9 mouse cellular contexts compared by ENCODE assay signal in the genomic region with DNA sequence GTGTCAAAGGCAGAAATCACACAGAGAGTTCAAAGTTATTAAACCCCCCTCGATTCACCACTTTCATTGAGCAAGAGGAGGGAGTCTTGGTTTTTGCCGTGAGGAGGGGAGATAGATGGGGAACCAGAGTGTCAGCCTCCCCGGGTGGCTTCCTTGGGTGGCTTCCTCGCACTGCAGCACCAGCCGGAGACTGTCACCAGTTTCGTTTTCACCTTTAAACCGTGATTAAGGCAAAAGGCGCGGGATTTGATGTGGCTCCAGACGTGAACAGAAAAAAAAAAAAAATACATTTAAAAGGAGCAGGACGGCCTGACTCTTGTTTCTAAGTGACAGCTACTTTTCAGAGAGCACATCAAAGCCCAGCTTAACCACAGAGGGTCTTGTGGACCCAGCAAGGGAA. TPM values are rescaled to one million over a fixed set of nuclear protein-coding genes. Genes with fewer than 3 reads are reported as not detected.
A peak's percentile ranks its signal among the peaks of the same experiment; 100 is the strongest.
DNase-seq lines count a peak whose midpoint lies in the region; ATAC-seq and TF ChIP-seq lines count a peak whose summit lies in the region.
"Had no signal": no experiment of that assay in that cellular context is flagged by ENCODE, and none has a peak within 500 bp of the region (broad histone marks: within the 10 kb centered on the region; RNA-seq: fewer than 3 reads in every experiment).

No protein-coding gene starts in this region.

- no peaks in the 10 kb centered on the region for H3K27me3 ChIP-seq in embryonic facial prominence, embryonic 15.5 days
- no peaks in the 10 kb centered on the region for H3K27me3 ChIP-seq in neural tube, embryonic 14.5 days (ENCODE audit: control insufficient read depth, insufficient read depth, low read length)

- H3K27ac ChIP-seq in gastrocnemius, adult 2 months = peak overlapping the region; percentile 82
- peak overlapping the region; percentile 63 for H3K27ac ChIP-seq in embryonic facial prominence, embryonic 15.5 days (replicated peaks)
- H3K27ac ChIP-seq in neural tube, embryonic 14.5 days (ENCODE audit: low read depth, low read length) = no peak overlapping the region

- 0 out of 2 replicates have a peak overlapping the region, but pooled peaks have one; percentile 21 for H3K9ac ChIP-seq in embryonic facial prominence, embryonic 15.5 days
- no peak overlapping the region for H3K9ac ChIP-seq in neural tube, embryonic 14.5 days (replicated peaks; ENCODE audit: low read depth, low read length)

- no peaks in the 10 kb centered on the region for H3K9me3 ChIP-seq in embryonic facial prominence, embryonic 15.5 days (replicated peaks)
- H3K9me3 ChIP-seq in neural tube, embryonic 14.5 days (ENCODE audit: control insufficient read depth, low read length) = no peaks in the 10 kb centered on the region
- H3K9me3 ChIP-seq: G1E had no signal

- H3K4me3 ChIP-seq in gastrocnemius, adult 2 months = peak overlapping the region; percentile 71
- peak overlapping the region; percentile 38 for H3K4me3 ChIP-seq in embryonic facial prominence, embryonic 15.5 days (replicated peaks)
- H3K4me3 ChIP-seq in lung, adult 2 months (replicated peaks; ENCODE audit: extremely low read depth, low read depth, low read length) = peak overlapping the region; percentile 69
- H3K4me3 ChIP-seq in neural tube, embryonic 14.5 days (ENCODE audit: low read depth, low read length) = no peak overlapping the region

- H3K4me1 ChIP-seq in embryonic facial prominence, embryonic 15.5 days = no peaks in the 10 kb centered on the region; the same call in 1 of the 2 replicates
- no peaks in the 10 kb centered on the region; the same call in none of the 2 replicates for H3K4me1 ChIP-seq in lung, adult 2 months (ENCODE audit: control insufficient read depth, insufficient read depth, low read length)
- peaks cover 4% of the 10 kb centered on the region; the same call in 1 of the 2 replicates for H3K4me1 ChIP-seq in neural tube, embryonic 14.5 days (ENCODE audit: control insufficient read depth, insufficient read depth, low read length)

- no peaks in the 10 kb centered on the region for H3K36me3 ChIP-seq in embryonic facial prominence, embryonic 15.5 days
- no peaks in the 10 kb centered on the region for H3K36me3 ChIP-seq in neural tube, embryonic 14.5 days (ENCODE audit: control insufficient read depth, insufficient read depth, low read length)
- H3K36me3 ChIP-seq: G1E had no signal

- peak overlapping the region; percentile 62 for H3K4me2 ChIP-seq in embryonic facial prominence, embryonic 15.5 days (replicated peaks)
- peak overlapping the region; percentile 43; the same call in 1 of the 2 replicates for H3K4me2 ChIP-seq in neural tube, embryonic 14.5 days (ENCODE audit: low read depth, low read length)

- TF ChIP-seq CTCF in gastrocnemius, adult 2 months (IDR thresholded peaks at IDR 0.05) = no peak
- no peak for TF ChIP-seq CTCF in lung, adult 2 months (IDR thresholded peaks at IDR 0.05; ENCODE audit: insufficient read depth, low read length)

- WGBS in embryonic facial prominence, embryonic 15.5 days = 3% methylated on average over 11 of the region's 11 CpGs
- WGBS in lung, adult 2 months = 7% methylated on average over 11 of the region's 11 CpGs
- 19% methylated on average over 11 of the region's 11 CpGs for WGBS in neural tube, embryonic 14.5 days

- no peak for DNase-seq in gastrocnemius, adult 2 months
- no peak for DNase-seq in gastrocnemius, postnatal 4 days (ENCODE audit: low spot score in 2 of 2)
- peak; percentile 90 for DNase-seq in induced T-regulatory cell, adult 2 months (ENCODE audit: low read depth)
- DNase-seq in lung, adult 2 months = peak; percentile 34
- no peak for DNase-seq in right cerebral cortex, postnatal 25 days
- DNase-seq in urinary bladder, postnatal 4 days (ENCODE audit: low spot score in 2 of 2) = no peak

- intact Hi-C loops in gastrocnemius, adult 2 months (cut with DNase I) = loop anchor here (5.0 kb wide), 1 partner anchor 58 kb away; a partner anchor contains a TSS

- peak; percentile 2; the same call in 1 of the 2 replicates for ATAC-seq in embryonic facial prominence, embryonic 15.5 days (ENCODE audit: insufficient number of reproducible peaks, low FRiP score, low TSS enrichment, low read depth)
- ATAC-seq in neural tube, embryonic 14.5 days (ENCODE audit: low read depth) = no peak

- peak; percentile 73 for TF ChIP-seq POLR2A in lung, adult 2 months (IDR thresholded peaks at IDR 0.05; ENCODE audit: borderline replicate concordance, extremely low read depth, low read depth, low read length)

RNA-seq across cellular contexts. Expression of a gene that starts 58.5 kb away (rescaled TPM):
- total RNA-seq in gastrocnemius, adult 2 months (2021) = 10 to 100 TPM; 12.8 TPM
- total RNA-seq in gastrocnemius, postnatal 4 days (2021) = 10 to 100 TPM; 58.5 to 63.1 TPM
- 65.2 and 68.1 TPM in 2 replicates for polyA plus RNA-seq in embryonic facial prominence, embryonic 15.5 days (2015; fragmentation: Nextera tagmentation; extraction: Ambion mirVana)
- polyA plus RNA-seq in lung, adult 2 months (2012; rRNA removed) = 81.2 and 85.4 TPM in 2 replicates
- polyA plus RNA-seq in neural tube, embryonic 14.5 days (2014; fragmentation: Nextera tagmentation; extraction: Ambion mirVana) = 20.3 and 27.6 TPM in 2 replicates
- polyA plus RNA-seq: G1E had no signal

Comparison
In these comparisons a context has a peak if more than half of its experiments do, and no peak if none do; other contexts are left out.
1. DNase-seq: peak in induced T-regulatory cell, adult 2 months (single experiment) and lung, adult 2 months (single experiment); none in gastrocnemius, adult 2 months (single experiment), gastrocnemius, postnatal 4 days (0 of 2), right cerebral cortex, postnatal 25 days (single experiment) and urinary bladder, postnatal 4 days (0 of 2).